Mouse (Mus musculus) layer of hippocampus, adult 9-10 months (tissue): ENCODE results near the gene Rnf227.
A peak's percentile ranks its signal among the peaks of the same experiment; 100 is the strongest.
"Not testable (repeated sequence)": the region's sequence is repeated elsewhere in the genome, so short reads cannot be mapped to it uniquely, and the experiment has no call there.

Experiments
- DNase-seq: peaks from one replicate; pipeline ENCODE4 v3.0.0; 2022; ENCODE audit warnings: low spot score

The Rnf227 gene

GRCm38 (mm10) chr11:69340161-69341131, at the start of gene Rnf227:
Gene Rnf227, plus strand, starts transcription at chr11:69340461.
- DNase-seq: peak; percentile 36

DNA sequence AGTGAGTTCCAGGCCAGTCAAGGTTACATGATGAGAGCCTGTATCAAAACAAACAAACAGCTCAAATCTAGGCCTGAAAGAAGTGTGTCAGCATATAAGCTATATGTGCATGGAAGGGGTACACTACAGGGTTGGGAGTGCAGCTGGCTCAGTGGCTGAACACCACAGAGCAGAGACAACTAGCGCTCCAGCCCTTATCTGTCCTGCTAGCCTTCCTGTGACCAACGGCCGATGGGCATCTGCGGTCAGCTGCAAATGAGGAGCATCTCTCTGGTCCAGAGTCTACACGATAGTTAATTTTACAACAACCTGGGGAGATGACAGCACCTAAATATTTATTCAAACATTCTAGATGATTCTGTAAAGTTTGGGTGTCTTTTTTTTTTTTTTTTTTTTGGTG, 49.1 kb upstream of the Rnf227 start:
- DNase-seq: no peak

DNA sequence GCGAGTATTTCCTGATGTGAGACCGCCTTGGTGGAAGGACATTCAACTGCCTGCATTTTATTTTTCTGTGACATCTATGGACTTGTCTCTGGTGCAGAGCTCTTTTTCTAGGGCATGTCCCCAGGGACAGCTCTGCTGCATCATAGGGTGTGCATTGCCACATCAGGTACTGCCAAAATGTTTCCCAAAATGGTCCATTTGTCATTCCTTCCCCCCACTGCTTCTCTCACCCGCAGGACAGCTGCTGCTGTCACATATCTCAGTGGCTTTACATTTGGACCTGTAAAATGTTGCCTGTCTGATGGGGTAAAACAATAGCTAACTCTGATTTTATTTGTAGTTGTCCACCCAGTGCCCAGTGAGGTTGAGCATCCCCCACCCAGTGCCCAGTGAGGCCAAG, 45.0 kb upstream of the Rnf227 start:
- DNase-seq: no peak

GRCm38 (mm10) chr11:69297799-69298198, 42.5 kb upstream of the Rnf227 start:
- no peak for DNase-seq

GRCm38 (mm10) chr11:69298231-69298630, 42.0 kb upstream of the Rnf227 start:
- DNase-seq: no peak

DNA sequence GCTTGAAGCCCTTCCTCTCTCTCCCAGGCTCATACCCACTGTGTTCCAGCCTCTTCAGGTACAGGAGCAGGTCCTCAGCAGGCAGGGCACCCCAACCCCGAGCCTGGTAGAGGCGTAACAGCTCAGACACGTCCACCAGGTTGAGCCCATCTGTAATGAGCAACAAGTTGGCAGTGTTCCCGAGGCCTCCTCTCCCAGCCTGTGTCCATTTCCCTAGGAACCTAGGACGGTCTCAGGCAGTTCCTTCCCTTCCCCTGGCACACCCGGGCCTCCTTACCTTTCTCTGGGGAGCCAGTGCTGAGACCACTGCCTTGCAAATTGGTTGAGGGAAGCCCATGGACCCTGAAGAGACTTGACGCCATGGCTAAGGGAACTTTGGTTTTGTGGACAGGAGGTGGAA, 37.4 kb upstream of the Rnf227 start:
- DNase-seq: no peak

DNA sequence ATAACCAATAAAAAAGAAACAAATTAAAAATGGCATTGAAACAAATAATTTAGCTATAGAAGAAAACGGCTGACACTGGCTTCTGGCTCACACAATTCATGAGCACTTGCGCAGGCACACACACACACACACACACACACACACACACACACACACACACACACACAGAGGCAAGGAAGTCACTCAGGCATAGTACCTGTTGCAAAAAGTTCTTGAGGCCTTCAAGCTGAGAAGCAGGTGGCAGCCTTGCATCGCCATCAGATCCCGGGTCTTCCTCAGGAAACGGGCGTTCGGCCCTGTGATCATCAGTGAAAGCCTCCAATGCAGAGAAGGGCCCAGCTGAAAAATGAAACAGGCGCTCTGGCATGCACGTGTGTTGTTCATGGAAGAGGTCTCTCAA, 35.0 kb upstream of the Rnf227 start:
- no peak for DNase-seq

DNA sequence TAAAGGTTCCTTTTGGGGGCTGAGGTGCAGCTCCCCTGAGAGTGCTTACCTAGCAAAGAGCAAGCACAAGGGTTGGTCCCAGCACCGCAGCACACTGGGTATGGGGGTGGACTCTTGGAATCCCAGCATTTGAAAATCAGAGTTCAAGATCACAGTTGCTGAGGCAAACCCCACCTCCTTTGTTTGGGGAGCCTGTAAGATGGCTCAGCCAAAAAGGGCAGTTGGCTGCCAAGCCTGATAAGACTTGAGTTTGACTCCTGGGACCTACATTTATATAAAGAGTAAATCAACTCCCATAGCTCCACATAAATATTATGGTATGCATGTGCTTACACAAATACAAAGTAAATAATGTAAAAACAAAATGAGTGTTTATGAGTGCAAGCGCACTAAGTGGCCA, 34.2 kb upstream of the Rnf227 start:
- no peak for DNase-seq

DNA sequence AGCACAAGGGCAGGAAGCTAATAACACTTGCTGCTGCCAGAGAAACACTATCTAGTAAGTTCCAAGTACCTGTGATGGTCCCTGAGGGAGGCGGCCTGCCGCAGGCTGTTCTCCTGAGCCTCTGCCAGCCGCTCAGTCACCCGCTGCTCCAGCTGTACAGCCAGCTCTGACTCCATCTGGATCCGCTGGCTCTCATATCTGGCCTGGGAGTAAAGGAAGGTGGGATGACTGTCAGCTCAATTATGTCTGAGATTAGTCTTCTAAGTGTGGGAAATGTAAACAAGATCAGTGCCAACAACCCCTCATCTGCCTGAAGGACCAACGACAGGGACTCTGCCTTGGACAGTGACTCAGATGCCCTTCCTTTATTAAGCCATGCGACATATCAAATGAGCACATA, 29.0 kb upstream of the Rnf227 start:
- no peak for DNase-seq

DNA sequence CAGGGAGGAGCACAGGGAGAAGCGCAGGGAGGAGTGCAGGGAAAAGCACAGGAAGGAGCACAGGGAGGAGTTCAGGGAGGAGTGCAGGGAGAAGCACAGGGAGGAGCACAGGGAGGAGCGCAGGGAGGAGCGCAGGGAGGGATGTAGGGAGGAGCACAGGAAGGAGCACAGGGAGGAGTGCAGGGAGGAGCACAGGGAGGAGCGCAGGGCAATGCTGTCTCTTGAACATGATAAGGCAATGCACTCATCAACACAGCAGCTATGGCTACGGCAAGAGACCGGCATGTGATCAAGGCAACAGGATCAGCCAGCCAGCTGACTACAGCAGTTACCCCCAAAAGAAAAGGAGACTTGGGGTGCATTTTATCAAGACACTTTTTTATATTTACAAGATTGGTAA, 23.9 kb upstream of the Rnf227 start:
- DNase-seq: no peak

DNA sequence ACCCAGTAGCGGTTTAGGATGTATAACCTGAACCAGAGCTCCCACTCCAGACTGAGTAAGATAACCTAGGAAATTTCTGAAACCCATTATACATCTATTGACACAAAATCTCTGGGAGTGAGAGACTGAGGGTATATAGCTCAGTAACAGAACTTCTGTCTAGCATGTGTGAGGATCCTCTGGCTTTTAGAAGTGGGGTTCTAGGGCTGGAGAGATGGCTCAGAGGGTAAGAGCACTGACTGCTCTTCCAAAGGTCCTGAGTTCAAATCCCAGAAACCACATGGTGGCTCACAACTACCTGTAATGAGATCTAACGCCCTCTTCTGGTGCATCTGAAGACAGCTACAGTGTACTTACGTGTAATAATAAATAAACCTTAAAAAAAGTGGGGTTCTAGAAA, 22.3 kb upstream of the Rnf227 start:
- DNase-seq: not testable (repeated sequence)

DNA sequence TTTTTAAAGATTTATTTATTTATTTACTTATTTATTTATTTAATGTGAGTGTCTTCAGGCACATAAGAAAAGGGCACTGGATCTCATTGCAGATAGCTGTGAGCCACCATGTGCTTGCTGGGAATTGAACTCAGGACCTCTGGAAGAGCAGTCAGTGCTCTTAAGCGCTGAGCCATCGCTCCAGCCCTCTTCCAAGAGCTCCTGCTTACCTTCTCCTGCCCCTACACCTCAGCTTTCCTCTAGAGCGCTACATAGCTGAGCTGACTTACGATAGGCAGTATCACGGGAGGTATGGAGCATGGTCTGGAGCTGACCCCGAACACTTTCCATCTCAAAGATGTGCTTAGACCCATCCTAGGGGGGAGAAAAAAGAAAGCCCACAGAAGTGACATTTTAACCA, 18.7 kb upstream of the Rnf227 start:
- no peak for DNase-seq

DNA sequence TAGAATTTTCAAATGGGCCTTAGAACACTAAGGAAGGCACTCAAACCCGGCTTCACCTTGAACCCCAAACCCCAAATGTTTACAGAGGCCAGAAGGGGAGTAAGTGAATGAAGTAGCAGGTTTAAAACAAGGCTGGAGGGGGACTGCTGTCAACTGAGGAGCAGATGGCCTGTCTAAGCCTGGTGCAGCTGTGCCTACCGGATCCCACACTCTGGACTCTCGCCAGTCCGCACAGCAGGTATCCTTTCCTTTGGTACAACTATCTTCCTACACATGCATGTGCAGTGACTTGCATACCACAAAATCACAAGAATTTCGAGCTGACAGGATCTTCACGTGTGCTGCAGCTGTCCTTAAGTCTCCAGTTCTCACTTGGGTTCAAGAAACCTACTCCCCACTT, 18.3 kb upstream of the Rnf227 start:
- no peak for DNase-seq

- no peak for DNase-seq
These were observed 17.4 kb upstream of the Rnf227 start for GRCm38 (mm10) chr11:69322693-69323471.

DNA sequence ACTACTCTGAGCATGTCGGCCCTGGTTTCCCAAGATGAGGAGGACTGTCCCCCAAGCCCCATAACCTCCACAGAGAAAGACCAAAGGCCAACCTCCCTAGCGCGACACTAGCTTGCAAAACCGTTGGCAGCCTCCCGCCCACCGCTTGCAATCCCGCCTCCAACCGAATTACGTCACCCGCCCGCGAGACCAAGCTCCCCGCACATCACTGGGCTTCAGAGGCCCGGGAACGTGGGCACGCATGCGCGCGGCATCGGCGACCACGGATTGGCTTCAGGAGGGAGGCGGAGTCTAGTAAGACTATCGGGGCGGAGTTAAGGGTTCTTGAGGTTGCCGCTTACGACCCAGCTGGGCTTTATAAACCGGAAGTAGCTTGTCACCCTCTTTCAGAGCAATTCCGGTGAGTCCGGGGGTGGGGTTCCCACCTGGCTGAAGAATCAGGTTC, 16.6 kb upstream of the Rnf227 start, which contains the start of the genes Cntrob and Trappc1:
Gene Cntrob, minus strand, starts transcription at position 109 of the 445 bp plus-strand sequence.
Gene Trappc1, plus strand, starts transcription at position 314 of the 445 bp plus-strand sequence.
- DNase-seq: peak; percentile 95

- DNase-seq: no peak
These were observed 15.5 kb upstream of the Rnf227 start for GRCm38 (mm10) chr11:69324749-69325148.

GRCm38 (mm10) chr11:69325628-69326407, 14.4 kb upstream of the Rnf227 start, which contains the start of gene Kcnab3:
Gene Kcnab3, plus strand, starts transcription at chr11:69326258.
- peak; percentile 73 for DNase-seq

DNA sequence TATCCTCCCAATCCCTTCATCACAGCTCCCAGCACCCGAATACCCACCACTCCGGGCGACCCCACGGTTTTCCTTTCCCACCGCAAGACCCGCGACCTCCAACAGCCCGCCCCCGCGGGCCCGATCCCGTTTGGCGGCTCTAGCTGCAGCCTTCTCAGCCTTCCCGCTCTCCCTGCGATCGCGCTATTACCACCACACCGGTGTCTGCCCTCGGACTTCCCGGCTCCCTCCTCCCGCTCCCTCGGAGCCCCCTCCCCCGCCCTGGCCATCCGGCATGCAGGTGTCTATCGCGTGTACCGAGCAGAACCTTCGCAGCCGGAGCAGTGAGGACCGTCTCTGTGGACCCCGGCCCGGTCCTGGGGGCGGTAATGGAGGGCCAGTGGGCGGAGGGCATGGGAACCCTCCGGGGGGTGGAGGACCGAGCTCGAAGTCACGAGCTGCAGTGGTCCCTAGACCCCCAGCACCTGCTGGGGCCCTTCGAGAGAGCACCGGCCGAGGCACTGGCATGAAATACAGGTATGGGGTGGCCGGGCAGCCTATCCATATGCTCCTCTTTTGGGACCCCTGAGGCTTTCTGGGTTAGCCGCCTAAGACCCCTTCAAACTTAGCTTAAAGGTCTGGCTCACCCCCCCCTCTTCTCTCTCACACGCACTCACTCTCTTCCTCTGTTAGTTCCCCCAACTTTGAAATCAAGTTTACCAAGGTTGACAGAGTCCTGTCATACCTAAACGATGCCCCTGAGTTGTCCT, 13.7 kb upstream of the Rnf227 start:
- no peak for DNase-seq

GRCm38 (mm10) chr11:69327157-69327442, 13.2 kb upstream of the Rnf227 start:
- no peak for DNase-seq

DNA sequence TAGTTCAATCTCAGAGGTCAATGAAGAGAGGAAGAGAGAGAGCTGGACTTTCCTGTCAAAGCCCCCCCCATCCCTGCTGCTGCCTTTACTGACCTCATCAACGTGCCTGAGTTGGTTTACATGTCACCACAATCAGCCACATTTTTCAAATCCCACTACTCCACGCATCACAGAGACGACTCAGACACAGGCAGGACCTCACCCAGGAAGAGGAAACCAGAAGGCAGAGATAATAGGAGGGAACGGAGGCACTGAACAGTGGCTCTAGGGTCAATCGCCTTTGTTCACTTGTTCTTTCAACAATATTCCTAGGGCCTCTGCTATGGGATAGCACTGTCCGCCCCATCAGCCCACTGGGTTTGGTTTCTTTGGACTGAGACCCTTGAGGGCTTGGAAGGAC, 12.6 kb upstream of the Rnf227 start:
- DNase-seq: no peak

- no peak for DNase-seq
These were observed 11.7 kb upstream of the Rnf227 start for GRCm38 (mm10) chr11:69328517-69328916.
